Mouse (Mus musculus): ENCODE measurements around the gene Gas1. TPM values are rescaled to one million over a fixed set of nuclear protein-coding genes. Genes with fewer than 3 reads are reported as not detected.

Gene Gas1
- total RNA-seq, 4 experiments from 2014 or later, result 5.9 to 7.6 (median 7.6) TPM

GRCm38 (mm10) chr13:60173591-60174524 is 3.3 kb downstream of the Gas1 start:
- no peak for DNase-seq (ENCODE audit: low spot score in 2 of 2)

- DNase-seq (ENCODE audit: low spot score in 2 of 2), result no peak
Observed at GRCm38 (mm10) chr13:60173186-60173585, 4.0 kb downstream of the Gas1 start.

- DNase-seq (ENCODE audit: low spot score in 2 of 2), result no peak
Observed at GRCm38 (mm10) chr13:60172366-60173017, 4.7 kb downstream of the Gas1 start.

DNA sequence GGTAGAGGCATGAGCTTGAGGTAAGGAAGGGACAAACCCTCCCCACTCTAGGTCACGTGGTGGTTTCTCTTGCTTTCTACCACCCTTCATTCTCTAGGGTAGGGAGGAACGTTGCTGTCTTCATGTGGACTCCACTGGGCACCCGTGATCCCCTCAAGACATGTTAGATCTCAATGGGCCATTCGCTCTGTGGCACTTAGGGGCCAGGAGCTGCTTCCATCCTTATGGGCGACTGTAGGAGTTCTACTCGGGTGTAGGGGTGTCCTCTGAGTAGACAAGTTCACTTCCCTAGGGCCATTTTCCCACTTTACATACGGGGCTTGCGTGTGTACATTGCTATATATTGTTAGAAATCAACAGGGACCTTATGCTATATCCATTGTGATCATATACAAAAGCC is 5.4 kb downstream of the Gas1 start:
- no peak for DNase-seq (ENCODE audit: low spot score in 2 of 2)

- no peak for DNase-seq (ENCODE audit: low spot score in 2 of 2)
Observed at GRCm38 (mm10) chr13:60170898-60171715, 6.1 kb downstream of the Gas1 start.

DNA sequence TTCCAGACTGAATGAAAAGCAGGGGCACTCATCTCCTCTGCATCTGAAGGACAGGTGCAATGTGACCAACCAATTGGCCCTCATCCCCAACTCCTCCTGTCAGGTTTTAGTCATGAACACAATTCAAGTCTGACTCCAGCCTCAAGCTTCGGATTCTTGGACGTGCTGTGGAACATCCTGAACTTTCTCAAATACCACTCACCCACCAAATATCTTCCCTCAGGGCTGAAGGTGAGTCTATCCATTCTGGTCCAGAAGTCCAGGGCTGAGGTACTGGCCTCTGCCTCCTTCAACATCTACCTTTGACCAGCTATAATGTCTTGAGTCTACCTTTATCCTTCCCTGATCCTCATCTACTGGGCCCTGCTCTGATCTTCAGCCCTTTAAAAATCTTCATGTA is 8.1 kb downstream of the Gas1 start:
- DNase-seq (ENCODE audit: low spot score in 2 of 2), result no peak

- no peak for DNase-seq (ENCODE audit: low spot score in 2 of 2)
Observed at GRCm38 (mm10) chr13:60156294-60157126, 20.7 kb downstream of the Gas1 start.

DNA sequence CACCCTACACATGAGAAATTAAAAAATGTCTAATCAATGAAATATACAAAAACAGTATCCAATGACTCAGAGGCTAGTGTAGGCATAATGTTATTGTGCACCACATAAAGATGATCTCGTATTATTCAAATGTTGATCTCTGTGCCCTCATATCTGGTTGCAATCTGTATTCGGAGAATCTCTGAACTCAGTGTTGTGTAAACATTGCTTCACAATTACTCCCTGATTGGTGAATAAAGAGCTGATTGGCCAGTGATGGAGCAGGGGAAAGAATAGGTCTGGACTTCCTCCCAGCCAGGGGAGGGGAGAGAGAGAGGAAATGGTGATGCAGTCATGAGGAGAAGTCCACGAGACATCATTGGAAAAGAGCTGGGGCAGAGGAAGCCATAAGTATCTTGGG is 23.0 kb downstream of the Gas1 start:
- DNase-seq (ENCODE audit: low spot score in 2 of 2), result no peak

GRCm38 (mm10) chr13:60148235-60148634 is 28.9 kb downstream of the Gas1 start:
- DNase-seq (ENCODE audit: low spot score in 2 of 2), result no peak

DNA sequence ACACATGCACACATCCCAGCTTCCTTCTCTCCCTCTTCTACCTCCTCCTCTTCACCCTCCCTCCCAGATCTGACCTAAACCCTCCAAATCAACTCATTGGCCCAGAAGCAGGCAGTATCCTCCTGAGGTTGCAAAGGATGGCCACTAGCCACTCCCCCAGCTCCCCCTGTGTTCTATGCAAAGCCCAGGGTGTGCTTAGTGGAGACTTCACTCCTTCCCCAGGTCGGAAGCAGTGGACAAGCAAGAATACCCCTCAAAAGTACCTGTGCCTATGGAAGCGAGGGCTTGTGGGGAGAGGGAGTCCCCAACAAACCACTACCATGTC is 29.3 kb downstream of the Gas1 start:
- no peak for DNase-seq (ENCODE audit: low spot score in 2 of 2)

DNA sequence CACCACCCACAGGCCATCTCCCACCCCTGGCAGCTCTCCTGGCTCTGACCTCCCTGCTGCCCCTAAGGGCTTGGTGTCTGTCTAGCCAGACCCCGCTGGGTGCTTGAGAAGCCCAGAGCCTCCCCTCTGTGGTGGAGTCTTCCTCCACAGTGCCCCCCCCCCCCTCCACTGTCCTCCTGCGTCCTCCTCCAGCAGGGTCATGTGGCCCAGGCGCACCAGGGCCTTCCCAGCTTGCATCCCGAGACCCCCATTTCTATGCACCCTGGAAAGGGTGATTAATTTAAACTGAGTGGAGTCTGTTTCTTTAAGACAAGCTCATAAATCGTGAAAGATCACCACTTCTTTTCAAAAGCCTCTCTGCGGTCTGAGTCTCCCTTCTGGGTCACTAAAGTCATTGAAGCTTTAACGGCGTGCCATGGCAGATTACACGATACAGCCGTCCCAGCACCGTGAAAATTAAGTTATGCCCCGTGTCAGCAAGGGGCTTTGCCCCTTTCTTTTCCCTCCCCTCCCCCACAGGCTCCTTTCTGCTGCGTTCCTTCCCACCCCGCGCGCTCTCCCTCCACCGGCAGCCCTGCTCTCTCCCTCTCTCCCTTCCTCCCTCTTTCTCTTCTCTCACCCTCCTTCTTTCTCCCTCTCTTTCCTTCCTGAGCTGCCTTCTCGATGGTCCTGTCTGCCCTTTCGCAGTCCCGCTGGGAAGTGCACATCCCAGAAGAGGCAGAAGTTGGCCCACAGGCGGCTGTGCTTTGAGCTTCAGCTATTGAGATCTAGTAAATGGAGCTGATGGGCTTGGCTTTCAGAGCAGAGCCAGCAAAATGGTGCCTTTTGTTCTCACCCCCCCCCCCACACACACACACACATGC is 29.9 kb downstream of the Gas1 start:
- no peak for DNase-seq (ENCODE audit: low spot score in 2 of 2)

GRCm38 (mm10) chr13:60146231-60146630 is 30.9 kb downstream of the Gas1 start:
- no peak for DNase-seq (ENCODE audit: low spot score in 2 of 2)

DNA sequence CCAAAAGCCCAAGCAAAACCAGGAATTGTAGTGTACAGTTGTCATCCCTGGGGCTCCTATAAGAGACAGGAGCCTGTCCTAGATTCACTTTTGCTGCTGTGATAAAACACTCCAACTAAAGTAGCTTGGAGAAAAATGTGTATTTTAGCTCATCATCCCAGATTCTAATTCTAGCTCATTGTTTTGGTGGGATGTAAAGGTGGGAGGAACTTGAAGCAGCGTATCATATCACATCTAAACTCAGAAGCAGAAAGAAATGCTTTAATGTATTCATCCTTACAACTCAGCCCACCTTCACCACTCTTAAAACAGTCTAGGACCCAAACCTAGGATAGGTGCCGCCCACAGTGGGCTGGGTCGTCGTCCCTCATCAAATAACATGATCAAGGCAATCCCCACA is 40.2 kb downstream of the Gas1 start:
- no peak for DNase-seq (ENCODE audit: low spot score in 2 of 2)

DNA sequence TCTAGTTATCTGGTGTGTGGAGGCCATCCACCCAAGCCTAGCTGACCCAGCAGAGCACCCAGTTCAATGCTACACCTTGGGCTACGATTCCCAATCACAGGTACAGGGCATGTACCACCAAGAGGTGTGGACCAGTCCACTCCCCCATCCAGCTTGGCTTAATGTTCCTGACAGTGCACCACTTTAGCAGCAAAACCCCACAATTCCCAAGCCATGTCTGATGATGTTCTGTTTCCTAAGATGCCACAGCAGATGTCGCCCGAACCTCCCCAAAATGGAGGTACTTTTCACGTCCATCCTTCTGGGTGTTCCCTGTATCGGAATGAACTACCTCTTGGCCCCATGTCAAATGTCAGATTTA is 42.7 kb downstream of the Gas1 start:
- DNase-seq (ENCODE audit: low spot score in 2 of 2), result no peak

GRCm38 (mm10) chr13:60133716-60134438 is 43.3 kb downstream of the Gas1 start:
- DNase-seq (ENCODE audit: low spot score in 2 of 2), result no peak

- DNase-seq (ENCODE audit: low spot score in 2 of 2), result no peak
Observed at GRCm38 (mm10) chr13:60131771-60132170, 45.4 kb downstream of the Gas1 start.

- no peak for DNase-seq (ENCODE audit: low spot score in 2 of 2)
Observed at GRCm38 (mm10) chr13:60129541-60129940, 47.6 kb downstream of the Gas1 start.

GRCm38 (mm10) chr13:60126338-60126737 is 50.8 kb downstream of the Gas1 start:
- DNase-seq (ENCODE audit: low spot score in 2 of 2), result no peak

- DNase-seq (ENCODE audit: low spot score in 2 of 2), result no peak
Observed at GRCm38 (mm10) chr13:60125501-60126305, 51.5 kb downstream of the Gas1 start.

Data from left cerebral cortex, adult 8-10 months (tissue).